Mouse (Mus musculus): Measurements from ENCODE around the gene Vmn1r24.
"Not testable (repeated sequence)": the region's sequence is repeated elsewhere in the genome, so short reads cannot be mapped to it uniquely, and the experiment has no call there.

Gene Vmn1r24

DNA sequence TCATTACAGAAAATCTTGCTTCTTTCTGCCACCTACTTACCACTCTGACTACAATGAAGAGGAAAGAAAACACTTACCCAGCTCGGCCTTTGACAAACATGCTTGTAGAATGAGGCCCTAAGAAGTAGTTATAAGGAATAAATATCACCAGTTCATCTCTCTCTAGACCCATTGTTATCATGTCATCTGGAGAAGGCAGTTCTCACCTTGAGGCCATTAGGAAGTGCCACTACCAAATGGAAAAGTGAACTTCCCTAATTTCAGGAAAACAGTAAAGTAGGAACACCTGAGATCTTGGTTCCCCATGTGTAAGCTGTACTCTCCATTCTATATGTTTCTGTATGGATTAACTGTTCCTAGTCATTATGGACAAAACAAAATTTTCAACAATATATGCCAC, at the start of gene Vmn1r24:
Vmn1r24 (minus strand) TSS at position 101 of the 400 bp plus-strand sequence.
- in situ Hi-C loops (cut with MboI; ENCODE audit: low pct_unique_long_range_greater_than_20kb in 1 of 2, low sequenced_read_pairs in 2 of 2, unreplicated experiment in 1 of 2), result not testable (repeated sequence)

DNA sequence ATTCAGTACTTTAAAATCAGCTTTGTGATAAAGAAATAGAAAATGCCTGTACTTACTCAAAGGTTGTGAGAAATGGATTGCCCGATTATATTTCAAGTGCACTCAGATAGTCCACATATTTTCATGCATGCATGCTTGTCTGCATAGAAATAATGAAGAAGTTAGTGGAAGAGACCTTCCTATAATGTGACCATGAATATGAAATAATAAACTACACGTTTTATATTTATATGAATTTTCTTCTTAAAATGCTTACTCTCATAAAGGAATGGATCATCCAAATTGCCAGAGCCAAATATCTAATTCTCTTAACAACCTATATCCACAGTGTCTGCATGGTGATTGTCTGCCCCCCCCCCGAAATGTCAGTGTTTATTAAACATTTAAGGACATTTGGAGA, 19.4 kb upstream of the Vmn1r24 start, which contains the start of gene Vmn1r25:
Vmn1r25 (minus strand) TSS at position 101 of the 400 bp plus-strand sequence.
- in situ Hi-C loops (cut with MboI; ENCODE audit: low pct_unique_long_range_greater_than_20kb in 1 of 2, low sequenced_read_pairs in 2 of 2, unreplicated experiment in 1 of 2), result no loop called here

DNA sequence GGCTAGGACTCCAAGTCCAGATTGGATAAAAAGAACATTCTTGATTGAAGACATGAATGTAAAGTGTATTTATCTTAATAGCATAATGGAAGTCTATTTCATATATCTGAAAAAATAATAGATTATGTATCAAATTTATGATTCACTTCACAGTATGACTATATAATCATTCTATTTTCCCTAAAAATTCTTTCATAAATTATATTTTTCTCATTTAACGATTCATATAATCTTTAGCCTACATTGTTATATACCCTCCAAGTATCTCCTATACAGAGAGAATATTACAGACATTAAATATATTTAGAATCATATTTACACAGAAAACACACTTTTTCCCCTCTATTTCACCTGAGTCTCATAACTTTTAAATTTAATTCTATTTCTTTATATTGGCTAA, 34.6 kb downstream of the Vmn1r24 start, which contains the start of gene Vmn1r23:
Vmn1r23 (minus strand) TSS at position 101 of the 400 bp plus-strand sequence.
- in situ Hi-C loops (cut with MboI; ENCODE audit: low pct_unique_long_range_greater_than_20kb in 1 of 2, low sequenced_read_pairs in 2 of 2, unreplicated experiment in 1 of 2), result no loop called here

DNA sequence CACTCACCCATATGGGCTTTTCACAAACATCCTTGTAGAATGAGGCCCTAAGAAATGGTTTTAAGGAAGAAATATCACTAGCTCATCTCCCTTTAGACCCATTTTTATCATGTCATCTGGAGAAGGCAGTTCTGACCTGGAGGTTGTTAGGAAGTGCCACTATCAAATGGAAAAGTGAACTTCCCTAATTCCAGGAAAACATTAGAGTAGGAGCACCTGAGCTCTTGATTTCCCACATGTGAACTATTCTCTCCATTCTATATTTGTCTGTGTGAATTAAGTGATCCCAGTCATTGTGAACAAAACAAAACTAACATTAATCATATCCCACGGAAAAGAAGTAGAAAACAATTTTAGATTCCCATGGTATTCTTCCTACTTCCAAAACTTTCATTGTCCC, 53.4 kb downstream of the Vmn1r24 start, which contains the start of gene Vmn1r22:
Vmn1r22 (minus strand) TSS at position 101 of the 400 bp plus-strand sequence.
- in situ Hi-C loops (cut with MboI; ENCODE audit: low pct_unique_long_range_greater_than_20kb in 1 of 2, low sequenced_read_pairs in 2 of 2, unreplicated experiment in 1 of 2), result no loop called here
